Mouse (Mus musculus) left cerebral cortex, postnatal 10 days (tissue): ENCODE results near the gene Prdm4. TPM values are rescaled to one million over a fixed set of nuclear protein-coding genes. Genes with fewer than 3 reads are reported as not detected.

Experiments used
- DNase-seq, 2 experiments: peaks; one replicate each; pipeline ENCODE4 v3.0.0; 2021 to 2022; ENCODE audit warnings: low spot score in 2 of 2, mixed read lengths in 1 of 2; ENCODE audit errors: extremely low spot score in 1 of 2
- intact Hi-C: fragments of 180-260 bp; cut with DNase I; formaldehyde crosslinking; loops from one replicate; pipeline ENCODE4 v1.15.1; 2025
- total RNA-seq, 2 experiments: library from RNA; stranded (reverse); gene quantifications; 2 replicates each; pipeline ENCODE4 v1.2.3; 2021

Prdm4 gene
- total RNA-seq, 2 experiments from 2014 or later = 33.8 to 38.8 TPM

GRCm38 (mm10) chr10:85875812-85876211 lies 41.1 kb downstream of the Prdm4 start:
- no peak for DNase-seq
- intact Hi-C loops = no loop called here

GRCm38 (mm10) chr10:85873861-85874544 lies 42.9 kb downstream of the Prdm4 start:
- no peak for DNase-seq
- intact Hi-C loops = loop anchor here (5.0 kb wide), 1 partner anchor 197 kb away; no protein-coding TSS in a partner anchor

- intact Hi-C loops = loop anchor here (5.0 kb wide), 1 partner anchor 195 kb away; no protein-coding TSS in a partner anchor
- DNase-seq = no peak
Measured at GRCm38 (mm10) chr10:85872479-85872773, 44.5 kb downstream of the Prdm4 start.

- DNase-seq = peak; percentile 90 to 94
- intact Hi-C loops = loop anchor here (5.0 kb wide), 1 partner anchor 195 kb away; no protein-coding TSS in a partner anchor
Measured at GRCm38 (mm10) chr10:85871698-85872478, 45.1 kb downstream of the Prdm4 start.

GRCm38 (mm10) chr10:85846105-85846862 lies 70.7 kb downstream of the Prdm4 start:
- no peak for DNase-seq

More at GRCm38 (mm10) chr10:85846105-85846862, 70.7 kb downstream of the Prdm4 start:
- intact Hi-C loops = no loop called here

Other genes with a start within 250 kb of the Prdm4 start
- gene Pwp1, start 87.6 kb downstream of the Prdm4 start, total RNA-seq = 10 to 100 TPM; 20.0 to 20.6 TPM
- gene Ascl4, start 10.5 kb upstream of the Prdm4 start, total RNA-seq = under 1 TPM; 0.22 to 0.26 TPM
- gene Rtcb, start 40.7 kb upstream of the Prdm4 start, total RNA-seq = 100 to 1,000 TPM; 105 TPM
- not detected for gene Bpifc, start 94.8 kb upstream of the Prdm4 start, total RNA-seq
- 10 to 100 TPM; 17.7 to 23.8 TPM for gene Fbxo7, start 104.8 kb upstream of the Prdm4 start, total RNA-seq